Mouse (Mus musculus) monocyte, adult 5-6 weeks (primary cell): ENCODE data around the gene Zfp872. TPM values are rescaled to one million over a fixed set of nuclear protein-coding genes. Genes with fewer than 3 reads are reported as not detected.
"Not testable (repeated sequence)": the region's sequence is repeated elsewhere in the genome, so short reads cannot be mapped to it uniquely, and the experiment has no call there.

Experiments
- ATAC-seq: fragments of 153-309, 156-312 bp; replicated peaks from 2 replicates; pipeline ENCODE4 v1.8.0; 2017; ENCODE audit warnings: mild to moderate bottlenecking; ENCODE audit not compliant: low TSS enrichment, insufficient number of reproducible peaks, severe bottlenecking, poor library complexity, low FRiP score
- total RNA-seq: library from RNA; stranded (forward); fragments of 200-1000, 200-491, 200-594 nt; gene quantifications from 3 replicates; pipeline ENCODE4 v1.2.3, GENCODE M21; 2017

Gene Zfp872
- total RNA-seq: not detected in 3 replicates

DNA sequence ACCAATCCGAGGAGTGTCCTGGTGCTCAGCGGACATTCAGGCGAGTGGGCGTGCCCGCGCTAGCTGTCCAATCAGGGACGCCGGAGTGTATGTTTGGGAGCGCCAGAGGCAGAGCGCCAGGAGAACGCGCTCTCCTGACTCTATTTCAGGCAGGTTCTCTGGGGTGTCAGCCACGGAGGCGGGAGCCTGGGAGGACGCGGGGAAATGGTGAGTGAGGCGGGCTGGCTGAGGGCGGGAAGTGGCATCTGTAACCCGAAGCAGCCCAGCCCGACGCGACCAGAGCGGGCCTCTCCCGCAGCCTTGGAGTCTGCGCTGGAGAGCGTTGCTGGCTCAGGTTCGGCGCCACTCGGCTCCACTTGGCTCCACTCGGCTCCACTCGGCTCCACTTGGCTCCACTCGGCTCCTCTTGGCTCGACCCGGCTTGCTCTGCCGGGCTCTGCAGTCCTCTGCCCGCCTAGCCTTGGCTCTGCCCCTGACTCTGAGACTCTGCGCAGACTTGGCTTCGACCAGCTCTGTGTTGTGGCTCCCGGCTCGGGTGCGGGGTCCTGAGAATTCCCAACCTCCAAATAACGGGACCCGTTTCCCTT lies at the start of gene Zfp872:
TSS of gene Zfp872 (plus strand) at position 66 of the 587 bp plus-strand sequence.
- ATAC-seq: no peak

DNA sequence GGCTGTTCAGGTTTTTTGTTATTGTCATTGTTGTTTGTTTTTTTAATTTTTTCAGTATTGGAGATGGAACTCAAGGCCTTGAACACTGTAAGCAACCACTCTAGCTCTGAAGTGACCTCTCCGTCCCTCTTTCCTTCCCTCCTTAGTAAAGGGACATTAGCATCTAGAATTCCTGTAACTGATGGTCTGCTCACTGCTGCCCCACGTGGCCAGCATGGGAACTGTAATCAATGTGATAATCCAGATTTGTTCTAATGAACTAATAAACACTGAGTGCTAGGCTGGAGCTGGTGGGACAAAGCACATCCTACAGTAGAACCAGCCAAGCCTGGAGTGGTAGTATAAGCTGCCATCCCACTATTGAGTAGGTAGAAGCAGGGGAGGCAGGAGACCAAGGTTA lies 49.4 kb upstream of the Zfp872 start:
- ATAC-seq: peak; percentile 59; the same call in 1 of the 2 replicates

GRCm38 (mm10) chr9:22139746-22140145 lies 48.1 kb upstream of the Zfp872 start:
- no peak for ATAC-seq

DNA sequence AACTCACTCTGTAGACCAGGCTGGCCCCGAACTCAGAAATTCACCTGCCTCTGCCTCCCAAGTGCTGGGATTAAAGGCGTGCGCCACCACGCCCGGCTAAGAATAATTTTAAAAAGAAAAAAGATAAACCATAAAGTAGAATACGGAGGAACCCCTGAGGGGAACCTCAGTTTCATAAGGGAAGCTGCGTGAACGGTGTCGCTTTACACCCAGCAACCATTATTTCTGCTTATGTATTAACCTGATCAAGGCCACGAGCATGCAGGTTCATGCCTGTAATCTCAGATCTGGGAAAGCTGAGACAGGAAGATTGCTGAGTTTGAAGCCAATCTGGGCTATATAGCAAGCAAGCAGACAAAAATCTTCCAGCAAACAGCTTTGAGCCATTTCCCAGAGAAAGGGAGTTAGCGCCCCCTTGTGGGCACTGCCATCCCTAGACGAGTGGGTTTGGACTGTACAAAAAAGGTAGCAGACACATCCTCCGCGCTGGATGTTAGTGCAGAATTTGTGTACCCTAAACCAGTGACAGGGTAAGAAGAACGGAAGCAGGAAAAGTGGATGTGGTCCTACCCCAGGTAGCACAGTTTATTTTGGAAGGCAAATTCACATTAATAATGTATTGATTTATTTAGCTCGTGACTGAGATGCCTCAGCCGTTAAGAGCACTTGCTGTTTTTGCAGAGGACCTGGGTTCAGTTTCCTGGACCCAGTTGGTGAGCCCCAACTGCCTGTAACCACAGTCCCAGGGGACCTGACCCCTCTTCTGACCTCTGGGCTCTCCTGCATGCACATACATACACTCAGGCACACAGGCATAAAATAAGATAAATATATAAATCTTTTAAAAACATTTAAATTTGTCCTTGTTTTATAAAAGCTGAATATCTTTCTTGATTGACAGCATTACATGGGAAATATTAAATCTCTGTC lies 44.5 kb upstream of the Zfp872 start:
- ATAC-seq: peak; percentile 62; the same call in 1 of the 2 replicates

- 0 out of 2 replicates have a peak, but pooled peaks have one; percentile 15 for ATAC-seq
These were observed 43.5 kb upstream of the Zfp872 start for GRCm38 (mm10) chr9:22144304-22144965.

- no peak for ATAC-seq
These were observed 38.3 kb upstream of the Zfp872 start for GRCm38 (mm10) chr9:22149426-22150248.

DNA sequence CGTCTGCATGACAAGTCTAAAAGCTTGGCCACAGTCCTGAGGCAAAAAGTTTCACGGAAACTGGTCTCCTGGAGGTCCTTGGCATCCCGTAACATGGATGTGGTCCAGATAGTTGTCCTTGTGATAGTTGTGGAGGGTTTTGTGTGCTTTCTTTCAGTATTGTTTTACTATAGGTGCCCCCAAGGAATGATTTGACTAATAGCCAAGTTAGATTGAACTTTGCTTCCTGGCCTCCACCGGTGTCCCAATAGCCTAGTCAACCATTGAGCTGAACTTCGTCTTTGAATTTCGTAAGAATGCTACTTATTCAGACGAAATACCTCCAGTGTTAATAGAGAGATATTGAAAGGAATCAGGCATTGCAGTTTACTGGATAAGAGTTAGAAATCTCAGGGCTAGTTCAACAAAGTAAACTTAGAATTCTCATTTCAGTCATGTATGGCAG lies 37.6 kb upstream of the Zfp872 start:
- not testable (repeated sequence) for ATAC-seq

DNA sequence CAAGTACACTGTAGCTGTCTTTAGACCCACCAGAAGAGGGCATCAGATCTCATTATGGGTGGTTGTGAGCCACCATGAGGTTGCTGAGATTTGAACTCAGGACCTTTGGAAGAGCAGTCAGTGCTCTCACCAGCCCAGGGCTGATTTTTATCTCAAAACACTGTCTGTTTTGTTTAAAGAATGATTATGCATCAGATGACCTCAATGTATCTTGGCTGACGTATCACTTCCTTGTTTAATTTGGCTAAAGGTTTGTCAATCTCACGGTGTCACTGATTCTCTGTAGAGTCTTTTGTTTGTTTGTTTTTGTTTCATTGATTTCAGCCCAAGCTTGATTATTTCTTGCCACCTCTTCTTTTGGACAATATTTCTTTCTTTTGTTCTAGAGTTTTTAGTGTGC lies 36.9 kb upstream of the Zfp872 start:
- ATAC-seq: no peak; the same call in 1 of the 2 replicates

DNA sequence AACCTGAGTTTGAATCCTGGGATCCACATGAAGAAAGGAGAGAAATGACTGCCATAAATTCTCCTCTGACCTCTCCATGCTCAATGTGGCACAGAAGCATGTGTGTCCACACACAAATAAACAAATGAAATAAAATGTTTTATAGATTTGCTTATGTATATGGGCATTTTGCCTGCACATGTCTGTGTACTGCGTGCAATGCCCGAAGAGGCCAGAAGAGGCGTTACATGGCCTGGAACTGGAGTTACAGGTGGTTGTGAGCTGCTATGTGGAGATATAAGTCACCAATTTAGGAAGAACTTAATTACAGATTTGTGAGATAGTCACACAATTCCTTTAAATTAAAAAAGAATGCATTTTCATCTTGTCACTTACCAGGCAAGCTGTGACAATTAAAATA lies 34.1 kb upstream of the Zfp872 start:
- ATAC-seq: no peak

GRCm38 (mm10) chr9:22155614-22156013 lies 32.3 kb upstream of the Zfp872 start:
- ATAC-seq: peak; percentile 45; the same call in 1 of the 2 replicates

- peak; percentile 98 for ATAC-seq
These were observed 31.2 kb upstream of the Zfp872 start, which contains the start of gene Pigyl for GRCm38 (mm10) chr9:22156497-22157245. TSS of gene Pigyl (plus strand) at chr9:22156846.

DNA sequence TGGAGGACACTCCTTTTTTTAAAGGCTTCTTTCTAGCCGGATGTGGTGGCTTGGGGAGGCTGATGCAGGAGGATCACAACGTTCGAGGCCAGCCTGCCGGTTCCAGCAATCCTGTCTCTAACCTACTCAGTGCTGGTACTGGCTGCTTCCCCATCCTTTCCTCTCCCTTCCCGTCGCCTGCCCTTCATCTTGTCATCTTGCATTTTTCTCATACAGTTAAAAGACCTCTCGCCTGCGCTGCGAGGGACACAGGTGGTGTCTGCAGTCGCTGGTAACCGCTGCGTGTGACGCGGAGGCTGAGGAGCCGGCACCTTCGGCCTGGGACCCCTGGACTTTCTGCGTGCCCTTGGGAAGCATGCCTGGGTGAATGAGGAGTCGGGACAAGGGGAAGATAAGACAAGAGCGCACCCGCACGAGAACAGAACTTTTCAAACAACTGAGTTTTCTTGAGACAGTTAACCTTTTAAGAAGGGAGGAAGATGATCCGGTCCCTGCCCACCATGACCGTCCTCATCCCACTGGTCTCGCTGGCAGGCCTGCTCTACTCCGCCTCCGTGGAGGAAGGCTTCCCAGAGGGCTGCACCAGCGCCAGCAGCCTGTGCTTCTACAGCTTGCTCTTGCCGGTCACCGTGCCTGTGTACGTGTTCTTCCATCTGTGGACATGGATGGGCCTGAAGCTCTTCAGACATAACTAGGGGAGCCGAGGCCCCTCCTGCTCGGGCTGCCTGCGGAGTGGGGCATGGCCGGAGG lies 30.2 kb upstream of the Zfp872 start:
- no peak for ATAC-seq

DNA sequence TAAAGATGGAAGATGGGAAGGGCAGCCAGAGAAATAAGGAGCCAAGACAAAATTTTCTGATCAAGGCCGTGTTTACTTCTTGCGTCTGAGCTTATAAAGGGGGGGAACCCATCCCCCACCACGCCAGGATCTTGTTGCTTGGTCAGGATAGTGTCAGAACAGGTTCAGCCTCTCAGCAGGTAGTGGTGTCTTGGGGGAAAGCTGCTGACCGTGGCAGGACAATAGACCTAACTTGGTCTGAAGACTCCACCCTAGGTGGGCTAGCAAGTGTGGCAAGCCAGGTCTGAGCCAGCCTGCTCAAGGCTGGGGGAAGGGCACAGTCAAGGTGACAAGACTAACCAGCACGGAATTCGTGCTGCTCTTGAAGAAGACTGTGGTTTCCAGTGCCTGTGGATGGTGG lies 26.6 kb upstream of the Zfp872 start:
- ATAC-seq: no peak

- ATAC-seq: no peak
These were observed 25.6 kb upstream of the Zfp872 start for GRCm38 (mm10) chr9:22162305-22162704.

DNA sequence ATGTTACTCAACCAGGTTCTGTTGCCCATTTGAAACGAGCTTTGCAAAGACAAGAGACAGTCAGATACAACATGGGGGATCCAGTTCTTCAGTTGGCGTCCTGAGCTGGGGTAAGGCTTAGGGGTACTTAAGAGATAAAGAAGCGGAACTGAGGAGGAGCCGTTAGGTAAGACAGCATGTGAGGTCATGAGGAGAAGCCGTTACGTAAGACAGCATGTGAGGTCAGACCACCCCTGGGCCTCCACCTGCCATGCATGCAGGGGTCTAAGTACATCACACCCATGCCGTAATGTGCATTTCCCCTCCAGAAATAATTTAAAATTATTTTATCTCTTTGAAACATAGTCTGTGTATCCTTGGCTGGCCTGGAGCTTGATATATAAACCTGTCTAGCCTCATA lies 25.0 kb upstream of the Zfp872 start:
- no peak for ATAC-seq

GRCm38 (mm10) chr9:22164711-22165668 lies 22.9 kb upstream of the Zfp872 start:
- ATAC-seq: peak; percentile 44; the same call in 1 of the 2 replicates
